Mouse (Mus musculus) MEL (cell line): ENCODE measurements at regions not wholly inside any gene's neighbourhood (a gene's known extent, or its start where the extent isn't known, plus 50 kb on each side); places are given as distances from the start of the nearest gene placed in this dataset.

Experiments
- DNase-seq: peaks from one replicate; pipeline ENCODE4 v3.0.0; 2011; ENCODE audit warnings: low read depth, low spot score
- H3K27ac ChIP-seq: 2 replicates; pipeline ENCODE4 v1.5.1; 2012; ENCODE audit warnings: low read depth, mild to moderate bottlenecking, control low read depth, low read length, moderate library complexity; ENCODE audit not compliant: control insufficient read depth
- H3K27me3 ChIP-seq, 2 experiments: fragments of 150-350 bp in 1 of 2; sonication (generic) in 1 of 2; 2 replicates each; pipeline ENCODE4 v1.6.1; 2012; ENCODE audit warnings: low read length in 2 of 2, mild to moderate bottlenecking in 2 of 2, improper control_type of control experiment in 1 of 2, moderate library complexity in 1 of 2; ENCODE audit not compliant: insufficient read depth in 2 of 2, control insufficient read depth in 1 of 2
- H3K36me3 ChIP-seq, 2 experiments: 2 replicates each; pipeline ENCODE4 v1.6.1; 2012 to 2014; ENCODE audit warnings: low read length in 2 of 2, improper control_type of control experiment in 1 of 2, inconsistent platforms in 1 of 2, mild to moderate bottlenecking in 1 of 2; ENCODE audit not compliant: insufficient read depth in 2 of 2, control insufficient read depth in 1 of 2
- H3K4me1 ChIP-seq, 2 experiments: fragments of 150-350 bp in 1 of 2; sonication (generic) in 1 of 2; 2 replicates each; pipeline ENCODE4 v1.6.1; 2012; ENCODE audit warnings: low read length in 2 of 2, improper control_type of control experiment in 1 of 2, mild to moderate bottlenecking in 1 of 2; ENCODE audit not compliant: insufficient read depth in 2 of 2, control insufficient read depth in 1 of 2
- H3K4me3 ChIP-seq, 2 experiments: fragments of 150-350 bp in 1 of 2; sonication (generic) in 1 of 2; 2 replicates each; pipeline ENCODE4 v1.5.1; 2012; ENCODE audit warnings: low read depth in 2 of 2, low read length in 2 of 2, mild to moderate bottlenecking in 2 of 2, moderate library complexity in 2 of 2, control low read depth in 1 of 2, improper control_type of control experiment in 1 of 2; ENCODE audit not compliant: control insufficient read depth in 1 of 2, insufficient read depth in 1 of 2
- H3K79me2 ChIP-seq: 2 replicates; pipeline ENCODE4 v1.6.1; 2012; ENCODE audit warnings: mild to moderate bottlenecking, low read length, moderate library complexity; ENCODE audit not compliant: control insufficient read depth, poor library complexity, insufficient read depth
- H3K9ac ChIP-seq: 2 replicates; pipeline ENCODE4 v1.6.1; 2012; ENCODE audit warnings: low read depth, mild to moderate bottlenecking, control low read depth, low read length, moderate library complexity; ENCODE audit not compliant: control insufficient read depth, poor library complexity, severe bottlenecking
- H3K9me3 ChIP-seq: fragments of 150-350 bp; sonication (generic); replicated peaks from 2 replicates; pipeline ENCODE4 v1.6.1; 2012; ENCODE audit warnings: mild to moderate bottlenecking, low read length, improper control_type of control experiment, moderate library complexity; ENCODE audit not compliant: insufficient read depth
- BHLHE40 ChIP-seq: IDR thresholded peaks from 2 replicates; pipeline ENCODE4 v1.6.1; 2012; ENCODE audit warnings: low read depth, mild to moderate bottlenecking, inconsistent platforms, low read length, improper control_type of control experiment, borderline replicate concordance
- CTCF ChIP-seq, 3 experiments: IDR thresholded peaks in 2 of 3; conservative IDR thresholded peaks in 1 of 3; 2 replicates each; pipeline ENCODE4 v1.5.1; 2011 to 2012; ENCODE audit warnings: low read length in 3 of 3, low read depth in 2 of 3, mild to moderate bottlenecking in 2 of 3, improper control_type of control experiment in 1 of 3, inconsistent platforms in 1 of 3, mixed read lengths in 1 of 3, moderate library complexity in 1 of 3; ENCODE audit not compliant: control insufficient read depth in 1 of 3, insufficient read depth in 1 of 3, poor library complexity in 1 of 3, severe bottlenecking in 1 of 3
- ETS1 ChIP-seq: IDR thresholded peaks from 2 replicates; pipeline ENCODE4 v1.6.1; 2012; ENCODE audit warnings: low read depth, mild to moderate bottlenecking, inconsistent platforms, low read length, improper control_type of control experiment, moderate library complexity
- GATA1 ChIP-seq: IDR thresholded peaks from 2 replicates; pipeline ENCODE4 v1.6.1; 2011; ENCODE audit warnings: low read depth, low read length, improper control_type of control experiment
- HCFC1 ChIP-seq: IDR thresholded peaks from 2 replicates; pipeline ENCODE4 v1.6.1; 2012; ENCODE audit warnings: low read depth, mild to moderate bottlenecking, inconsistent platforms, low read length, improper control_type of control experiment, moderate library complexity
- MAZ ChIP-seq: IDR thresholded peaks from 2 replicates; pipeline ENCODE4 v1.6.1; 2012; ENCODE audit warnings: low read depth, mild to moderate bottlenecking, inconsistent platforms, low read length, improper control_type of control experiment
- MEF2A ChIP-seq: IDR thresholded peaks from 2 replicates; pipeline ENCODE4 v1.6.1; 2014; ENCODE audit warnings: low read depth, mild to moderate bottlenecking, inconsistent platforms, low read length, improper control_type of control experiment; ENCODE audit not compliant: poor library complexity, insufficient replicate concordance, severe bottlenecking; ENCODE audit errors: extremely low read depth
- MXI1 ChIP-seq: IDR thresholded peaks from 2 replicates; pipeline ENCODE4 v1.6.1; 2011; ENCODE audit warnings: mild to moderate bottlenecking, low read depth, low read length, improper control_type of control experiment
- MYB ChIP-seq: IDR thresholded peaks from 2 replicates; pipeline ENCODE4 v1.6.1; 2011; ENCODE audit warnings: mild to moderate bottlenecking, low read depth, low read length, improper control_type of control experiment
- NELFE ChIP-seq: IDR thresholded peaks from 2 replicates; pipeline ENCODE4 v1.6.1; 2011; ENCODE audit warnings: low read depth, low read length, improper control_type of control experiment
- POLR2A ChIP-seq, 2 experiments: IDR thresholded peaks; 2 replicates each; pipeline ENCODE4 v1.6.1; 2011 to 2012; ENCODE audit warnings: low read length in 2 of 2, mild to moderate bottlenecking in 2 of 2, control low read depth in 1 of 2, improper control_type of control experiment in 1 of 2, low read depth in 1 of 2, moderate library complexity in 1 of 2; ENCODE audit not compliant: control insufficient read depth in 1 of 2, insufficient read depth in 1 of 2, poor library complexity in 1 of 2
- POLR2AphosphoS2 ChIP-seq: IDR thresholded peaks from 2 replicates; pipeline ENCODE4 v1.6.1; 2011; ENCODE audit warnings: low read length, improper control_type of control experiment
- POLR2AphosphoS5 ChIP-seq: IDR thresholded peaks from 2 replicates; pipeline ENCODE4 v1.6.1; 2012; ENCODE audit warnings: low read depth, borderline replicate concordance, mild to moderate bottlenecking, inconsistent platforms, low read length, moderate library complexity, mixed read lengths
- RCOR1 ChIP-seq: IDR thresholded peaks from 2 replicates; pipeline ENCODE4 v1.6.1; 2012; ENCODE audit warnings: low read depth, mild to moderate bottlenecking, inconsistent platforms, low read length, improper control_type of control experiment
- SMC3 ChIP-seq: IDR thresholded peaks from 2 replicates; pipeline ENCODE4 v1.6.1; 2011; ENCODE audit warnings: low read depth, low read length, improper control_type of control experiment
- TBP ChIP-seq: IDR thresholded peaks from 2 replicates; pipeline ENCODE4 v1.8.0; 2011; ENCODE audit warnings: low read depth, low read length, improper control_type of control experiment
- TCF12 ChIP-seq: IDR thresholded peaks from 2 replicates; pipeline ENCODE4 v1.6.1; 2014; ENCODE audit warnings: low read depth, mild to moderate bottlenecking, inconsistent platforms, low read length, improper control_type of control experiment, moderate library complexity
- UBTF ChIP-seq: IDR thresholded peaks from 2 replicates; pipeline ENCODE4 v1.6.1; 2012; ENCODE audit warnings: low read depth, mild to moderate bottlenecking, inconsistent platforms, low read length, improper control_type of control experiment, moderate library complexity, borderline replicate concordance; ENCODE audit not compliant: insufficient read depth
- USF2 ChIP-seq, 2 experiments: IDR thresholded peaks; 2 replicates each; pipeline ENCODE4 v1.6.1; 2011 to 2012; ENCODE audit warnings: improper control_type of control experiment in 2 of 2, low read length in 2 of 2, borderline replicate concordance in 1 of 2, inconsistent platforms in 1 of 2, low read depth in 1 of 2, mild to moderate bottlenecking in 1 of 2; ENCODE audit not compliant: insufficient read depth in 1 of 2
- ZC3H11A ChIP-seq: IDR thresholded peaks from 2 replicates; pipeline ENCODE4 v1.6.1; 2012; ENCODE audit warnings: low read depth, mild to moderate bottlenecking, inconsistent platforms, low read length, improper control_type of control experiment
- ZKSCAN1 ChIP-seq: IDR thresholded peaks from 2 replicates; pipeline ENCODE4 v1.6.1; 2012; ENCODE audit warnings: low read depth, mild to moderate bottlenecking, inconsistent platforms, low read length, improper control_type of control experiment, moderate library complexity
- ZMIZ1 ChIP-seq: IDR thresholded peaks from 2 replicates; pipeline ENCODE4 v1.6.1; 2012; ENCODE audit warnings: low read depth, mild to moderate bottlenecking, inconsistent platforms, low read length, improper control_type of control experiment, moderate library complexity

GRCm38 (mm10) chr3:53729810-53730209 lies 72.7 kb upstream of the Frem2 start:
- no peak for TF ChIP-seq UBTF
- TF ChIP-seq USF2 (IDR thresholded peaks at IDR 0.05; ENCODE audit: borderline replicate concordance in 1 of 2, insufficient read depth in 1 of 2, low read depth in 1 of 2, low read length in 2 of 2), result no peak
- TF ChIP-seq ZMIZ1, result no peak
- no peak for TF ChIP-seq MEF2A
- TF ChIP-seq BHLHE40, result no peak
- TF ChIP-seq CTCF (IDR thresholded peaks at IDR 0.05 in 2 of 3, conservative IDR thresholded peaks at IDR 0.05 in 1 of 3; ENCODE audit: control insufficient read depth in 1 of 3, insufficient read depth in 1 of 3, low read depth in 2 of 3, low read length in 3 of 3, poor library complexity in 1 of 3, severe bottlenecking in 1 of 3), result peak in 2 of 3 experiments; percentile 26 to 27; a peak in 2 of 6 replicates
- TF ChIP-seq, all 39 proteins: peak for 1
- no peak overlapping the region for H3K4me3 ChIP-seq
- DNase-seq, result peak; percentile 14
- H3K36me3 ChIP-seq, result no peaks in the 10 kb centered on the region
- no peaks in the 10 kb centered on the region for H3K9me3 ChIP-seq
- no peak overlapping the region for H3K9ac ChIP-seq
- no peaks in the 10 kb centered on the region for H3K27me3 ChIP-seq
- H3K79me2 ChIP-seq, result no peaks in the 10 kb centered on the region
- no peaks in the 10 kb centered on the region for H3K4me1 ChIP-seq
- H3K27ac ChIP-seq, result no peak overlapping the region

GRCm38 (mm10) chr3:53729131-53729530 lies 72.0 kb upstream of the Frem2 start:
- Histone ChIP-seq H3K9me3 (no peaks in the 10 kb centered on the region), H3K4me3 (no peak overlapping the region), H3K27ac (no peak overlapping the region), H3K79me2 (no peaks in the 10 kb centered on the region), H3K36me3 (no peaks in the 10 kb centered on the region), H3K9ac (no peak overlapping the region), H3K4me1 (no peaks in the 10 kb centered on the region), H3K27me3 (no peaks in the 10 kb centered on the region)
- TF ChIP-seq POLR2AphosphoS5 (no peak), POLR2AphosphoS2 (no peak), TBP (no peak), TCF12 (no peak), MEF2A (no peak), ZKSCAN1 (no peak), NELFE (no peak), ETS1 (no peak), MAZ (no peak), ZMIZ1 (no peak), SMC3 (no peak), MXI1 (no peak), UBTF (no peak), GATA1 (no peak), MYB (no peak), POLR2A (IDR thresholded peaks at IDR 0.05; ENCODE audit: control insufficient read depth in 1 of 2, insufficient read depth in 1 of 2, low read depth in 1 of 2, low read length in 2 of 2, poor library complexity in 1 of 2) (no peak), RCOR1 (no peak), ZC3H11A (no peak), HCFC1 (no peak)
- DNase-seq, result no peak
